Mouse (Mus musculus) thymus, postnatal 36 days (tissue): ENCODE data around the gene Hoxa4.

ENCODE experiments used
- DNase-seq, 2 experiments: peaks; one replicate each; pipeline ENCODE4 v3.0.0; 2022; ENCODE audit warnings: mixed read lengths in 2 of 2

The Hoxa4 gene

GRCm38 (mm10) chr6:52190906-52191810 lies at the start of gene Hoxa4:
Gene Hoxa4 (minus strand): TSS chr6:52191753.
- peak in 1 of 2 experiments; percentile 56 for DNase-seq

DNA sequence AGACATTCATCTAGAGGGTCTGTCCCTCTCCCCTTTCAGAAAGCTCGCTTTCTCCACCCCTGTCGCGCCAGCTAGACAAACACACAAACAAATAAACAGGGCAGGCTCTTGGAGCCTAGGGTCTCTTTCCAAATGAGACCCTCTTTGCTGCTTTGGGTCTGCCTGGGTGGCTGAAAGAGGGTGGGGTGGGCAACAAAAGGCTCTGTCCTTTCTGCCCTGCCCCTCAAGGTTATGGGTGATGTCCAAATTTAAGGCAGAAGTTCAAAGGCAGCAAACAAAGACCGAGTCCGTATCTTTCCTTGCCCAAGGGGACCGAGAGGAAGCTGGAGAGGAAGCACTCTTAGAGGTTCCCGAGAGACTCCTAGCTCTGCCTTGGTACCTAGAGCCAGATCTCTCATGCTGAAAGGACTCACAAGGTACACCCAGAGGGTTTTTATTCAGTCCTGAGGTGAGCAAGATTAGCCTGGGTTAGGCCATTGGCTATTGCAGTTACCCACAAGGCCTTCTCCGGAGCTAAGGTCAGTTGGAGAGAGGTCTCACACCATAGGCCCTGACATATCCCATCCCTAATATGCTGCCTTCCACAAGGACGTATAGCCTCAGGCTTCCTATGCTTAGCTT lies 49.6 kb upstream of the Hoxa4 start:
- DNase-seq: no peak

DNA sequence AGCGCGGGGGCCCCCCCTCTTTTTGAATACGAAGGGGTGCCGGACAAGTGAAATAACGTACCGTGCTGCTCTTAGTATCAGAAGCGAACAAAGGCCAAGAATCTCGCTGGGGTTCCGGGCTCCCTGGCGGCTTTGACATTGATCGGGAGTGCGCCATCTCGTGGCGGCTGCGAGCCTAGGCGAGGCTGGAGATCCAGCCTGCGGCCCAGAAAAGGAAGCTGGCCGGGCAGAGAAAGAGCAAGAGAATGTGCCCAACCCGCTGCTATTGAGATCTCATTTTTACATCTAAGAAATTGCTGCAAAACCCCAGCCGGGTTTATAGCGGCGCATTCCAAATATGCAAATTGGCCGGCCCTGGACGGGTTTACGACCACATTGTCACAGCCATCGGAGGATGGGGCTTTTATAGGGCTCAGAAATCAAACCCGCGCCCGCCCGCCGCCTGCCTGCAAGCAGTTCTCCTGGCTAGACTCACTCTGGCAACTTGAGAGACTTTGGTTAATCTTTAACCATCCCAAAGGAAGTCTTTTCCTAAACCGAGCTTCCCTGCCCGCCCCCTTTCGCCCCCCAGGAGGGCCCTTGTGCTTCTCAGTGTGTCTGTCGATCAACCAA lies 48.9 kb upstream of the Hoxa4 start, which contains the start of gene Hoxa10:
TSS of gene Hoxa10 (minus strand) at position 466 of the 612 bp plus-strand sequence.
- DNase-seq: peak; percentile 75 to 78

DNA sequence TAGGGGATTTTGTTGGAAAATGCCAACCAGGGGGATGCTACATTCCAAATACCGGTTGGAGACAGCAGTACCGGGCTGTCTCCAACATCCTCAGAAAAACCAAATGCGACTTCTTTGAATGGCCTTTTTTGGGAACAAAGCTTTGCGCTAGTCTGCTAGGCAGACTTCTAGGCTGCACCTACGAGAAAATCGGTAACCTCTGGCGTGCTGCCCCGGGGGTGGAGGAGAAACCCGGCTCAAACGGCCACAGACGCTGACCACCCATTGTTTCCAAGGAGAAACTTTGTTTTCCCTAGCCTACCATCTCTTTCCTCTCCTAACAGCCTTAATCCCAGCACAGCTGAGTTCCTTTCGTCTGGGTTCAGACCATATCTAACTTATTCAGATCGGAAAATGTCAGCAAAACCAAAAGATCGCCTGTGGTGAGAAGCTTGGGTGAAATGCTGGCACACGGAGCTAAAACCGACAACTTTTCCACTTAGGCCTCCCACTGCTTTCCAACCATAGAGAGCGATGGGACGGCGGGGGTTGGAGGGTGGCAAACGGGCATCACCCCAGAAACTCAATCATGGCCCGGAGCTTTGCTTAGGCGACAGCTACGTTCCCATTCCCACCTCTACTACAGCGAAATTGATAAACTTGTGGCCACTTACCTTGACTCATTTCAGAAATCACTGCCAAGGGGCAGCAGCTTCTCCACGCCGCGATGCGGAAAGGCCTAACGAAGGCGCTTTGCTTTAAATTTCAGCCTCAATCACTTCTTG lies 48.3 kb upstream of the Hoxa4 start:
- DNase-seq: no peak

- no peak for DNase-seq
Measured at GRCm38 (mm10) chr6:52238976-52239375, 47.4 kb upstream of the Hoxa4 start.

- no peak for DNase-seq
Measured at GRCm38 (mm10) chr6:52238155-52238545, 46.6 kb upstream of the Hoxa4 start.

DNA sequence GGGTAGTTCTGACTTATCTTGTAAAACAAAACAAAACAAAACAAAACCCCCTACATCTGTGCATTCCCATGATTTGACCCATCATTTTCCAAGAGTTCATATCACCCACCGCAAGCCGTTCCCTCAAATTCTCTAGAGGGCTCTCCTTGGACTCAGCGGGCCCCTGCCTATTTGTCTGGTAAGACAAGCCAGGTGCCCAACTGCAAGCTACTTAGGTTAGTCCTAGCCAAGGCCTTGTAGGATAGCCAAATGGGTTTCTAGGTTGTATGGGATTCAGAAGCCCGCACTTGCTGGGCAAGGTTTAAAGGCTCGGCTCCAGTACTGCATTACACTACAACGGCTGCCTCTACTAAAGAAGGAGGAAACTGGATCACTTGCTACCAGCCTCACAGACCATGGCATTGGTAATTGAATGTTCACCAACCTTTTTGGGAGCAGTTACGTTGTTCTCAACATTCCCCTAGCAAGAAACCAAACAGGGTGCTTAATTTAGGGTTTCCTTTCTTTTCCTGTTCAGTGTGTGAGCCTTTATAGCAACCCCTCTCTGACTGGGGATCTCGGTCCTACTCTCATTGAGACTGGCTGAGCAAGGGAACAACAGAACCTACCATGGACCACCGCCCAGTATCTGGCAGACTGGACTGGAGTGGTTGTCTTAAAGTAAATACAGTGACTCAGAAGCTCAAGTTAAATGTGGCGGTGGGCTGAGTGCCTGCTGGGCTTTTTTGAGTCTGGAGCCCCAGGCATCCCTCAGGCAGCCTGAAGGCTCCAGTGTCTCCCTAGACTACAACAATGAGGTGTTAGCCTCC lies 46.0 kb upstream of the Hoxa4 start:
- DNase-seq: no peak

DNA sequence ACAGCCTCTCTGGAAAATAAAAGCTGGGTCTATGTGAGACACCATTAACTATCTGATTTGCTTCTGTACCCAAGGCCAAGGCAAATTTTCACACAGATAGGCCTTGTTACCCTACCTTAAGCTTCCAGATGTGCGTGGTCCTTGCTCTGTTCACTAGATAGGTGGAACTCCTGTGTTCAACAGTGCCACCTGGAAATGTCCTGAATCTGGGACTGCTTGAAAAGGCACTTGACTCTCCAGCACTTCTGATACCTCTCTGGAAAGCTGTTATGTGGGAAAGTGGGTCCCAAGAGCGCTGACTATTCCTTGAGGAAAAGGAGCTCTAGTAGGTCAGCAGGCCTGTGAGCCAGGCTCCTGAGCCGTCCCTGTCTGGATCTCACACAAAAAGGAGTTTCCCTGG lies 45.3 kb upstream of the Hoxa4 start:
- no peak for DNase-seq

DNA sequence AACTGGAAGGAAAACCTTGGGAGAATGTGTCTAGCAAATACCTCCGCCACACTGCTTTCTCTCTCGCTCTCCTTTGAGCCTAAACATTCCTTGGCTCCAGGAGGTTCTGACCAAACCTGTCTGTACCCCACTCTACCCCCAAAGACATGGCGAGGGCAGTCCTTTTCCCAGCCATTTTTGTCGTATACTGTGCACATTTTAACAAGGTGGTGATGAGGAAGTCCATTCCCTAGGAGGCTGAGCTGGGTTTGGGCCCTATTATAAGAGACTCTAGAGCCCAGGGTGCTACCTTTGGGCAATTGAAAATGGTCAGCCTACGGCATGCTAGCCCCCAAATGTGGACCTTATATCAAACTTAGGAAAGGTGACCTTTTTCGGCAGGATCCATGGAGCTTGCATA lies 44.3 kb upstream of the Hoxa4 start:
- DNase-seq: no peak

- no peak for DNase-seq
Measured at GRCm38 (mm10) chr6:52235267-52235666, 43.7 kb upstream of the Hoxa4 start.

GRCm38 (mm10) chr6:52234428-52235140 lies 43.0 kb upstream of the Hoxa4 start:
- DNase-seq: no peak

GRCm38 (mm10) chr6:52233546-52234427 lies 42.2 kb upstream of the Hoxa4 start:
- no peak for DNase-seq

DNA sequence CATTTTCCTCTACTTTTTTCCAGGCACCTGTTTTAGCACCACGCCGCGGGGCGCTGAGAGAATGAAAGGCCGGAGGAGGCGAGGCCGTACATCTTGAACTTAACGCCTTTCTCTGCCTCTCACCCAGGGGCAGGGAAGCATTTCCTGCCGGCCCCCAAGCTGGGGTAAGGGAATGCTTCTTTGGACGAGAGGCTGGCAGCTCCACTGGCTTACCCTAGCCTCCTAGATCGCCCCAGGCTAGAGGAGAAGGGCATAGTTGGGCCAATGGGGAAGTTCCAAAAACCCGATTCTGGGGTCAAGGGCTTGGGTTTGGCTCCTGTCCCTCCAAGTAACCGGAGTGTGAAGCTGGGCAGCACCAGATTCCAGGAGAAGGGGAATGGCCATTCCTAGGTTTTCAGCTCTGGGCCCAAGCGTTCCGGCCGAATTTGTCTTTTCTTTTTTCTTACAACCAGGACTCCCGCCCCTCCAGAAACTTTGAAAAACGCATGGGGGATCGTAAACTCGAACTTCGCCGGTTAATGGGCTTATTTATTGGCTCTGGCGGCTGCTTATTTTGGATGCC lies 41.5 kb upstream of the Hoxa4 start:
- DNase-seq: no peak

- DNase-seq: no peak
Measured at GRCm38 (mm10) chr6:52232568-52232965, 41.0 kb upstream of the Hoxa4 start.

- DNase-seq: no peak
Measured at GRCm38 (mm10) chr6:52231885-52232567, 40.5 kb upstream of the Hoxa4 start.

DNA sequence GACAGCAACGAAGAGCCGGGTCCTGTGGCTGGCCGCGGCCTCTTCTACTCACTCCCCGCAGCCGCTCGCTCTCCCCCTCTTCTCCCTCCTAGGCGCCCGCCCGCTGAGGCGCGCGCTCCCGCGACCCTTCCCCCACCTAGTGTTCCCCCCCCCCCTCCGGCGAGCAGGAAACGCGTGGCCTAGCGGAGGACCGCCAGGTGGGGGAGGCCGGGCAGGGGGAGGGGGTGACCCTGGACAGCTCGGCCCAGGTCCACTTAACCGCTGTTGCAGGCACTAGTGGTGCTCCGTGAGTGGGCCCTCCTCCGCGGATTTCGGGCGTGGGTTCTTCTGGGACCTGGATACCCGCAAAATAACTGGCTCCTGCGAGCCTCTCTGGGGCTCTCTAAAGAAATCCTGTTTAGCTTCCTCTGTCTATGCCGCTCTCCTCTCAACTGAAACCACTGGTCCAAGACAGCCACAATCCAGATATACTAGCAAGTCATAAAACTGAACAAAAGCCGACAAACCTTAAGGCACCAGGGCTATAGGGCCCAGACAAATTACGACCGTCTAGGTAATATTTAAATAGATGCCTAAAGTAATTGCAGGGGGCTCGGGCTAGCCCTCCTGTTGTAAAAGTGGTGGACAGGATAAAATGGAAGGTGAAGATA lies 39.1 kb upstream of the Hoxa4 start, which contains the start of gene Hoxa9:
TSS of gene Hoxa9 (minus strand) at position 574 of the 650 bp plus-strand sequence.
- DNase-seq: no peak

DNA sequence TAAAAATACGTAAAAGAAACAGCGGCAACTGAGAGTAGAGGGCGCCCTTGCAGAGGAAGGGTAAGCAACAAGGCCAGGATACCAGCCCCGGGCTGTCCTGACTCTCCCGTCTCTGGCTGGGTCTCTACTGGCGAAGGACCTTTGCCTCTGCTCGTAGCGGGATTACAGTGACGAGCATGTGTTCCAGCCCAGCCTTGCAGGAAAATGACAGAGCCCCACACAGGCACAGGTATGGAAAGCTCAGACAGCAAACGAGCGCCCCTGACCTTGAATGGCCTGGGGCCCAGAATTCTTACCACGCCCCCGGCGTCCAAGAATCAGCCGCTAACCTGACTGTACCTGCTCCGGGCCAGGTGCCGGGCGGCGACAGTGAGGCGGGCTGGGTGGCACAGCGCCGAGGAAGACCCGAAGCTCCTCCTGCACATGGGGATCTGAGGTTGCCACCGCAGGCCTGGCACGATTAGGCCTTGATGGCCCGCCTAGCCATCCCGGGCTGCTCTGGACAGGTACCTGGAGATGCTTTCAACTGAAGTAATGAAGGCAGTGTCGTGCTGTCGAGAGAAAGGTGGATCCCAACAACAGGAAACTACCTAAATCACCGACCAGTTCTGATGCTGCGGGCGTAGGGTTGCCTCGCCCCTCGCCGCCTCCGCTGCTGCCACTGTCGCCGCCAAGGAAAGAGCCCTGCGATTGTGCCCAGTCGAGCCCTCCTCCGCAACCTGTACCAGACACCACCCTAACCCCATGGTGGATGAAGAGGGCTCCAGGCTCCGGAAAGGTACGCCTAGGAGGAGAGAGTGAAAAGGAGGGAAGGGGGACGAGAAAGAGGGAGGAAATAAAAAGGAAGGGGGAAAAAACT lies 38.2 kb upstream of the Hoxa4 start:
- no peak for DNase-seq
